Mouse (Mus musculus) lung, adult 18-20 months (tissue): ENCODE measurements around the gene Smtnl1.

Experiments used
- DNase-seq, 2 experiments: peaks; one replicate each; pipeline ENCODE4 v3.0.0; 2022; ENCODE audit warnings: mixed read lengths in 2 of 2

Gene Smtnl1

GRCm38 (mm10) chr2:84822552-84822951 lies at the start of gene Smtnl1:
Gene Smtnl1 (minus strand): TSS chr2:84822652.
- no peak for DNase-seq

- no peak for DNase-seq
These were observed 48.2 kb upstream of the Smtnl1 start for GRCm38 (mm10) chr2:84870623-84871160.

DNA sequence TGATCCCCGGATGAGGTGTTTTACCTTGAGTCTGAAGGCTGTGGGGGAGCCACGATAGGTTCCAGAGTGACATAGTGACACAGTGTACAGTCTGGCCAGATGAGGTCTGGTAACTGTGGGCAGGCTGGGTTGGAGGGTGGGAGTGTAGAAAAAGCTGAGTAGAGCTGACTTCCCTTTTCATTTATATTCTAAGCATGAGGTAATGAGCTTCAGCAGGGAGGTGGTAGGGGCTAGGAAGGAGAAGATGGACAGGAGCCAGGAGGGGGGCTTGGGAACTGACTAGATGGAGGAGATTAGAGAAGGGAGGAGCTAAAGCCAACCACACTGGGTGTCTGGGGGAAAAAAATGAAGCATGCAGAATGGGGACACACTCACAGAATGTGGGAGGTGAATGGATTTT lies 46.5 kb upstream of the Smtnl1 start:
- no peak for DNase-seq

GRCm38 (mm10) chr2:84868521-84868943 lies 46.1 kb upstream of the Smtnl1 start:
- DNase-seq, result peak; percentile 52 to 60

DNA sequence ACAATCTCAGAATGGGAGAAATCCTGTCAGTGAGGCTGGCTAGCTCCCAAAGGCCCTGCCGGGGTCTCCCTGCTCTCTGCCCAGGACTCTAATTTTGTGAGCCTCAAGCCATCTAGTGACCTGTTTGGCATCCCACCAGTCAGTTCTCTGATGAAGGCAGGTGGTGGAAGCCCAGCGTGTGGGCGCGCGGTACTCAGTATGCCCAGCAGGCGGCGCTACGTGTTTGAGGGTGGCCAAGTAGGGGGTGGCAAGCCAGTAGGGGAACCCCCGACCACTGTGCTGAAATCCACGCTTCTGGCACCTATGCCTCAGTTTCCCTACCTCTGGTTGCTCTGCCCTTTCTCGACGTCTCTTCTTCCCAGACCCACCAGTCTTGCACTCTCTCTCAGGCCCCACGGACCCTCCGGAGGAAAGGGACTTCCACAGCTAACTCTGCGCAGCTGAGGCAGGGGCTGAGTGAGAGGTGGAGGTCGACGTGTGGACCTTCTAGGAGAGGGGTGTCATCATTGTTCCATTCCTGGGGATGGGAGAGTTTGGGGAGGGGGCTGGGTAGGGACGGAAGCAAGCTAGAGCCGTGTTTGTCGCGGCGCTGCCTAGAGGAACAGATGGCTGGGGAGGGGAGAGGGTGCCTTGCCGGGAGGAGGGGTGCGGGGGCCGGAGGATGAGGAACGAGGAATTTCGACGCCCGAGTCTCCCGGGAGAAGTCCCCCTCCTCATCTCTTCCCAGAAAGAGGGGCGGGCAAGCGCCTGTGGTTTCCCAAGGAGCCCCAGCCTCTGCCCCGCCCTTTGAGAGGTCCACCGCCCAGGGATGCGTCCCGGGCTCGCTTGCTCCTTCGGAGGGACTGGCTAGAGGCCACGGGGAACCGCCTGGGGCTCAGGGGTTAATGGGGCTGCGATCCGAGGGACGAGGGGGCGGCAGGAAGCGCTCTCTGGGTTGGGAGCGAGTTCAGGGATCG lies 43.4 kb upstream of the Smtnl1 start:
- peak; percentile 35 to 45 for DNase-seq

GRCm38 (mm10) chr2:84862231-84862630 lies 39.8 kb upstream of the Smtnl1 start:
- DNase-seq, result no peak

- DNase-seq, result no peak
These were observed 39.0 kb upstream of the Smtnl1 start for GRCm38 (mm10) chr2:84861430-84861829.

- DNase-seq, result no peak
These were observed 37.7 kb upstream of the Smtnl1 start for GRCm38 (mm10) chr2:84859991-84860780.

GRCm38 (mm10) chr2:84858551-84858950 lies 36.1 kb upstream of the Smtnl1 start:
- DNase-seq, result no peak

GRCm38 (mm10) chr2:84855732-84856131 lies 33.3 kb upstream of the Smtnl1 start:
- peak; percentile 50 to 51 for DNase-seq

DNA sequence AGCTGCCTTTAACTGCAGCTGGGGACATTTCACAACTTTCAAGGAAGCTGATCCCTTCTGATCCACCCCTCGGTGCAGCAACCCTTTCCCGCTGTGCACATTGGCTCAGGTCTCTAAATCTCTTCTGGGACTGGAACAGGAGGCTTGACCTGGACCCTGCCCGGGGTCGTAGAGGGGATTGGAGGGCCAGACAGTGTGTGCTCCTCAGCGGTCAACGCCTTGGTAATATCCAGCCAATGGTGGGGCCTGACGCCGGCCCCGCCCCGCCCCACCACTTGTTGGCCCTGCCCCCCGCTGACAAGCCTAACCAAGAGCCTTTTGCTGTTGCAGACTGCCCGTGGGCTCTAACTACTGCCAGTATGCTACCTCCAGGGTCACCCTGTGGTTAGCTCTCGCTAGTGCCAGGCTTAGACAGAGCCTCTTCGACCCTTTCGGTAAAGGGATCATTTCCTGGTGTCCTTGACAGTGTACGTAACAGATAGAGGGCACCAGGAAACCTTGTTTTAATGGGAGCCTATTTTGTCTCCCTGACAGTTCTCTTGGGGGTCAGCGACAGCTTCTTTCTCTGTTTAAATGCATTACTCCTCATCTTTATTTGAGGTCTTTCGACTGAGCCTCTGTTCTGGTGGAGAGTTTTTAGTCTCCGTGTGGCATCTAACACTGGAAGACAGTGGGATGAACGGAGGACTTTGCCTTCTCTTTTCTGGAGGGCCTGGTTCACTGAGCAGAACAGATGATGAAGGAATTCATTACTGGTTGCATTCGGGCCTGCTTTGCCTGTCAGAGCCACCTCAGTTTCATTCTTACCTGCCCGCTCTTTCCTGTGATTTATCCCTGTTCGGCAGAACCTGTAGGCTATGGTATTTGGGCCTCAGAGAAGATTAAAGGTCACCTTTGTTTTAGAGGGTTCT lies 28.9 kb upstream of the Smtnl1 start:
- DNase-seq, result peak; percentile 74 to 81

- DNase-seq, result no peak
These were observed 28.1 kb upstream of the Smtnl1 start for GRCm38 (mm10) chr2:84850407-84851129.

- DNase-seq, result no peak
These were observed 22.8 kb upstream of the Smtnl1 start for GRCm38 (mm10) chr2:84845226-84845625.

DNA sequence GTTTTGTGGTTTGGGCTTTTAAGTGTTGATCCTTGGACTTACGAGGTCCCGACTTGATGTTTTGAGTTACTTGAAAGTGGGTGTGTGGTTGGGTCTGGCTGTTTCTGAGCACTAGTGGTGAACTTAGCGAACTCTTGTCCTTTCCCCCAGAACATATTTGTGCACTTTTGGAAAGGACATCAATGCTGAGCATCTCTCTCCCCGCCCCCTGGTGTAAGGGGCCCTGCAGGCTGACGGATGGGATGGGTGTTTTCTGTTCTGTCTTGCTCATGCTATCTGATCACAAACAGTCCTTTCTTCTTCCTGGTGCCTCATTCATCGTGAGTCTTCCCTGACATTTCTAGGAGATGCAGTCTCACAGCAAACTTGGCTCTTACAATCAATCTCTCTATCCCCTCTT lies 21.2 kb upstream of the Smtnl1 start:
- DNase-seq, result no peak

GRCm38 (mm10) chr2:84841905-84842304 lies 19.5 kb upstream of the Smtnl1 start:
- peak in 1 of 2 experiments; percentile 20 for DNase-seq

- DNase-seq, result no peak
These were observed 18.5 kb upstream of the Smtnl1 start for GRCm38 (mm10) chr2:84840748-84841563.

GRCm38 (mm10) chr2:84840016-84840747 lies 17.7 kb upstream of the Smtnl1 start:
- DNase-seq, result peak; percentile 32 to 39

DNA sequence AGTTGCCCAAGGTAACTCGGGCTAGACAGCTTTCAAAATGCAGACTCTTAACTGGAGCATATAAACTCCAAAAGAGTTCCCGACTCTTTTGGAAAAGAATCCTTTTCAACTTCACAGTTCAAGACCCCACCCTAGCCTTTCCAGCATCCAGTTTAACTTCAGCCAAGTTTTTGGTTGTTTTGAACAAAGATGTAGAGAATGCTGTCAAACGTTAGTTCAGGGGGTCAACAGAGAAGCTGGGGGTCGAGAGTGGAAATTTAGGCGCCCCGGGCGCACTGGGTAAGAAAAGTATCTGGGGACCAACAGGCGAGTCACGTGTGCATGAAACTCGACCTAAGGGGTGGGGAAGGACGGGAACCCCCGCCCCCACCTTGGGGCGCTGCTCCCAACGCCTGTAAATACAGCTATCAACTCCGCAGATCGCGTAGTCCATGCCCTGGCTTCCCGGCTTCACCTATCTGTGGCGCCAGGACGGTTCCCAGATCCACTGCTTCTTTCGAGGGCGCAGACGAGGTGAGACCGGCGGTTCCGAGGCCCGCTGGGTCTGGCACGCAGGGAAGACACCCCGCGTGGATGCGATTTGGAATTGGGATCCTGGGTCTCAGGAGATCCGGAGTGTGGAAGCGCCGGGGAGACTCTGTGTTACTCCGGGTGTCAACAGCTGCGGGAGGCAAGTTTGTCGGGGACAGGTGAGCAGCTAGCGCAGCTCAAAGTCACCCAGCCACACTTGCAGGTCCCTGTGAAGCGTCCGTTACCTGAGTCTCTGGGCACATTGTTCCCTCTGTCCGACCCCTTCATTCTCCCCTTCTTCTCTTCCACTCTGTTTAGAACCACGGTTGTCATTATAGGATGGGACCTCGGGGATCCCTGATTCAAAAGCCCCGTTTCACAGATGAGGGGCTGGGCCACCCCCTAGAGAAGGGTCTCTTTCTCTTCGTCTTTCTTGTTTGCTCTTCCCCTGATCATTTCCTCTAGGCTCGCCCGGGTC lies 16.8 kb upstream of the Smtnl1 start:
- peak; percentile 13 to 25 for DNase-seq

DNA sequence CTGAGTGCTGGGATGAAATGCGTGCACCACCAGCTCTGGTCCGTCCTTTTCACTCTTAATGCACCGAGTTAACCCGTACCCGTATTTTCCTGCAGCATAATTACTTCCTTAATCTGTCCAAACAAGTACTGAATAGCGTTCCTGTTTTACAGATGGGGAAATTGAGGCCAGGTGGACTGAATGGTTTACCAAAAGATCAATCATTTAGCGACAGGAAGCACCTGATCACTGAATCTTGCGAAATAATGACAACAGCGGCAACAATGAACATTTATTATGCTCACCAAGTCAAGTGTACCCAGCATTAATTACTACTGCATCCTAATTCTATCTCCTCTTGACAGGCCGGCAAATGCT lies 16.1 kb upstream of the Smtnl1 start, which contains the start of gene Slc43a1:
Gene Slc43a1, plus strand, starts transcription at position 258 of the 357 bp plus-strand sequence.
- DNase-seq, result no peak
